Mouse (Mus musculus) megakaryocyte-erythroid progenitor cell, adult 5-6 weeks (primary cell): ENCODE measurements at regions not wholly inside any gene's neighbourhood (a gene's known extent, or its start where the extent isn't known, plus 50 kb on each side); places are given as distances from the start of the nearest gene placed in this dataset.

Experiments used
- ATAC-seq: replicated peaks from 2 replicates; pipeline ENCODE4 v1.8.0; 2016; ENCODE audit warnings: mild to moderate bottlenecking, inconsistent platforms; ENCODE audit not compliant: severe bottlenecking, poor library complexity, low FRiP score, low TSS enrichment

DNA sequence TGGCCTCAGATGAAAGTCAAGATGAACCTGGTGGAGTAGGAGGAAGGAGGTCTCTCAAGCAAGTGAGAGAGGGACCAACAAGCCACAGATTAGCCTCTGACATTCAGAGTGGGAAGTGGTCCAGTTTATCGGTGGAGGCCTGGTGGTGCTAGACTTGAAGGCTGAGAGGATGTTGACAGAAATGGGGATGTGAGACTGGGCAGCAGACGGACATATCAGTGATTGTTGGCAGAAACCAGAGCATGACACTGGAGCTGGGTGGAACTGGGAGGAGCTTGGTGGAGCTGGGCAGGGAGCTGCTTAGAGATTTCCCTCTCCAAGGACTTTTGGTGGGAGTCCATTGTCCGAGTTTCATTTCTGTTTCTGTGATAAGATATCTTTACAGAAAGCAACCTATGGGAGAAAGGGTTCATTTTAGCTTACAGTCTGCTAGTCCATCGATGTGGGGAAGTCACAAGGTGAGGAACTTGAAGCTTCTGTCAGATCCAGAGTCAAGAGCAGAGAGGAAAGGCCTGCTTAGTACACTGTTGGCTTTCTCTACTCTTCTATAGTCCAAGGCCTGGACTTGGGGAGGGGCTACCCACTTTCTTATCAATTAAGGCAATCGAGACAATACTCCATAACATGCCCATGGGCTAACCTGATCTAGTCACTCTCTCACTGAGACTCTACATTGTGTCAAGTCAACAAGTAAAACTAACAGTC is 233.2 kb upstream of the Id2 start:
- ATAC-seq: no peak

DNA sequence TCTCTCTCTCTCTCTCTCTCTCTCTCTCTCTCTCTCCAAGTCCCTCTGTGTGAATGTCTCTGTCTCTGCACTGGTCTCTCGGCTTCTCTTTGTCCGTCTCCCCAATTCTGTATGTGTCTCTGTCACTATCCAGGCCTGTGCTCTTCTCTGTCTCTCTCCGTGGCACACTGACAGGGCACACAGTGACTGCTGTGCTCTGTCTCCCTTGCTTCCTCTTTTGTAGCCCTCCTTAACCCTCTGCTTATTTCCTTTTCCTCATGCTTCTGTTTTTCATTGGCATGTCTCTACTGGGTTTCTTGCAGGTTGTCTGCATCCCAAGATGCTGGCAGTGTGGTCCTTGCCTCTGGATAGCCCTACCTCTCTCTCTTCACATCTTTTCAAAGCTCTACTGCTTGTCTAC is 229.0 kb upstream of the Id2 start:
- ATAC-seq: no peak

DNA sequence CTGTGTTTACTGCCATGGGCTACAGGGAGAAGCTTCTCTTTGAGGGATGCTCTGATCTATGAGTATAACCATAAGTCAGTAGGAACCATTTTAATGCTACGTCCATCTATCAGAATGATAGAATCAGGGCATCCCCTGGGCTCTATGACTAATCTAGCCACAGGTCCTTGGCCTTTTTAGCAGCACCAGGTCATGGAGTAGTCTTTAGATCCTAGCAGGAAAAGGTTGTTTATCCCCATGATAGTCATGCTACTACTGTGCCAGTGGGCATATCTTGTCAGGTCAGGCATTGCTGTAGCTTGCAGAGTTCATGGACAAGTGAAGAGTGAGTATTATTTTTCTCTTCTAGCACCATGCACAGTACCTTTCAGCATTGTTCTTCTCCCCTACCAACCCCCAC is 226.2 kb upstream of the Id2 start:
- ATAC-seq: no peak

DNA sequence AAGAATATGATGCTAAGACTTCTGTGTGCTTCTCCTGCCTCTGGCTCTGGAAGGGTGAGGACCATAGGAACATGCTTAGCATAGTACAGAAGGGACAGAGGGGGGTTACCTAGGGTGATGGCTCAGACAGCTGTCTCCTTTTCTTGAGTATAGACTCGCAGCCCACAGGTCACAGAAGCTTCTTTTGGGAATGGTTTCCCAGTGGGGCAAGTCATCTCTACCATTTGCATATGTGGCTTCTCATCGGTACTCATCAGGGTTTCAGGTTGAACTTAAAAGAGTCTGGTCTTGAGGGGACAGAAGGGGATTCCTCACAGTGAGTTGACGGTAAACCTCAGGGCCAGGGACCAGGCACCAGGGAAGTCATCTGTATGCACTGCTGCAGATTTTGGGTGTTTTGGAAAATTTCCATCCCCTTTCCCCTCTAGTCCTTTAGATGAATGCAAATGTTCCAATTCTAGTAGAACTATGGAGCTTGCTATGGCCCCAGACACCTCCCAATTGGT is 223.4 kb upstream of the Id2 start:
- no peak for ATAC-seq

DNA sequence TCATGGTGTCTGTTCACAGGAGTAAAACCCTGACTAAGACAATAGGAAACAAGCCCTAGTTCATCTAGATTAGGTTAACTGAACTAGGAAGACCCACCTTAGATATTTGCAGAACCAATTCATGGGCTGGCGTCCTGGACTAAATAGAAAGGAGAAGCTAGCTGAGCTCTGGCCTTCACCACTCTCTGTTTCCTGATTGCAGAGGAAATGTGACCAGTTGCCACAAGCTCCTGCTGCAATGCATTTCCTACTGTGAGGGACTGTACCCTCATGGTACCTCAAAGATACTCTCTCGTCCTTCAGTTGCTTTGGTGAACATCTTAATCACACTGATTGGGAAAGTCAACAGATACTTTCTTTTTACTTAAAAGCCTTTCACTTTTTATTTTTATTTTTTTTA is 222.9 kb upstream of the Id2 start:
- no peak for ATAC-seq

GRCm38 (mm10) chr12:25318072-25318671 is 221.2 kb upstream of the Id2 start:
- no peak for ATAC-seq

- no peak for ATAC-seq
Measured at GRCm38 (mm10) chr12:25315969-25316368, 219.0 kb upstream of the Id2 start.

GRCm38 (mm10) chr12:25313212-25313611 is 216.3 kb upstream of the Id2 start:
- no peak for ATAC-seq

DNA sequence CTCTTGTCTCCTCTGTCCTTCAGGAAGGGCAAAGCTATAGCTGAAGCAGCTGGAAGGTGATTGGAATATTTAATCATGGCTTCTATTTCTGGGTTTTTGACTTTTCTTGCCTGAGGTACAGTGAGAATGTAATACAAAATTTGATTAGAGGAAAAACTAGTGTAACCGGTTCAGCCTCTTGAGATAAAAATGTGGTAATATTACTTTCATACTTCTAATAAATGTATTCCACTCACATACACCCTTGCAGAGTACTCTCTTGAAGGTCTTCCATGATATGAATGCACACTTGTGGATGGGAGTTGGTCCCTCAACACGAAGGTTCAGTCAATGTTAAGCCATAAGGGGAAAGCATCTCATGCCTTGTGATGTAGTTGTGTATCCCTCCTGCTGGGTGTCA is 215.4 kb upstream of the Id2 start:
- ATAC-seq: no peak

GRCm38 (mm10) chr12:25311728-25312127 is 214.8 kb upstream of the Id2 start:
- ATAC-seq: no peak

DNA sequence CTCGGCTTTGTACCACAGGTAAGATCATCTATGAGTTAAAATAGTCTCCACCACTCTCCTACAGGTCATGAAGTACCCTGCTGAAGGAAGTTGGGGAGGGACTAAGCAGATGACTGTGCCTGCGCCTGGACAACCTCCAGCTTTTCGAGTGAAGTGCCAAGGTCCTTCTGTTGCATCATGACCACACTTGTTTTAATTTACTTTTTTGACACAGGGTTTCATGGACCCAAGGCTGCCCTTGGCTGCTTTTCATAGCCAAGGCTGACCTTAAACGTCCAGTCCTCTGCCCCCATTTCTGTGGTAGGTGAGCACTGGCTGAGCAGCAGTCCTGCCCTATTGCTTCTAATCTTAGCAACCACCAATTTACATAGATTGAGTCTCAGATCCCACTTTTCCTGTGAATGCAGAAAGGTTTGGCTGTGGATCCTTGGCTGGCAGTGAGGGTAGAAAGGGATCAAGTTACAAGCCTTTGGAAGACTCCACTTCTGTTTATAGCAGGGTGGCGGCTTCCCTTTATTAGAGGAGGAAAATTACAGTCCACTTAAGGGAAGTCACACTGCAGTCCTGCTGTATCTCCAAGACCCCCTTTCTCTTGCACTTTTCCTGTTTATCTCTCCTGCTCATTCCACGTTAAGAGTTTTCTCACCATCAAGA is 213.5 kb upstream of the Id2 start:
- no peak for ATAC-seq

GRCm38 (mm10) chr12:25309234-25309633 is 212.3 kb upstream of the Id2 start:
- no peak for ATAC-seq

- no peak for ATAC-seq
Measured at GRCm38 (mm10) chr12:25305764-25306653, 209.1 kb upstream of the Id2 start.

DNA sequence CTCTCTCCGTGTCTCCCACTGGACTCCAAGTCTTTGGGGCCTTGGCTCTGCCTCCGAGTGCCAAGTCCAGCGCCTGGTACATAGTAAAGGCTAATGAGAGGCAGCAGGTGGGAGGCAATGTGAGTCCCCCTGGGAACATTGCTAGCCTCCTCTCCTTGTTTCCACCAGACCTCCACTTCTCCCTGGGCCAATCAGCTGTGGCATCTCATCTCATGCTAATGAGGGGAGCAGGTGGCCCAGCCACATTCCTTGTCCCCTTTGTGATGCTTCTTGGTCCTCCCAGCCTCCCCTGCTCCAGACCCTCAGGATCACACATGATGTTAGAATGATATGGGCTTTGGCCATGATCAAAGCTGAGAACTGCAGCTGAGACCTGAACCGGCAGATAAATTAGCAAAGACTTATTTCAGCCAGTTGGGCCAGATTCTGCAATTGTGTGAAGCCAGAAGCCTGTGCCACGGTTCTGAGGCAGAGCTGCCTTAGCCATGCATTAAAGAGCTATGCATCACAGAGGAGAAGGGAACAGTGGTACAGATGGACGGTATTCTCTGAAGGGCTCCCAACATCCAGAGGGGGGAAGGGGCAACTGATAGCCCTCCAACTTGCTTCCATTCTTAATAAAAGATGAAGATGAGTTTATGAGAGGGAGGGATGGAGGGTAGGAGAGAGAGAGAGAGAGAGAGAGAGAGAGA is 208.0 kb upstream of the Id2 start:
- no peak for ATAC-seq

- no peak for ATAC-seq
Measured at GRCm38 (mm10) chr12:25303500-25304050, 206.6 kb upstream of the Id2 start.

- ATAC-seq: peak; percentile 56
Measured at GRCm38 (mm10) chr12:25300804-25301390, 204.0 kb upstream of the Id2 start.

- no peak for ATAC-seq
Measured at GRCm38 (mm10) chr12:25299603-25300471, 202.9 kb upstream of the Id2 start.

DNA sequence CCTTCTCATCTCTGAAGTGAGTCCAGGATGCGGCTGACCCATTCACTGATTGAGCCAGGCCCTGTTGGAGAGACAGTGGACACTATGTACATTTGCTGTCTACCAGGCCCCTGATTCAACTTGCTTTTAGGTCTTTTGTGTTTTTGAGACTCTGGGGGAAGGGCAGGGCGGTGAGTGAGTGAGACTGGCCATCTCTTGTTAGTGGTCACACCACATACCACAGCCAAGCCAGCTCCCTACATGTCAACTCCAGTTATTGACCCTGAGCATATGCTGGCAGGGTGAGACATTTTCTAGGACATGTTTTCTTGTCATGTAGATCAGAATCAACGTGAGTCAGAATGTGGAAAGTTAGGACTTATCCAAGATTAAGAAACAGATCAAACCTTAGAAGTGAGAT is 201.8 kb upstream of the Id2 start:
- no peak for ATAC-seq
